Mouse (Mus musculus): ENCODE measurements around the gene Nrsn2.

DNA sequence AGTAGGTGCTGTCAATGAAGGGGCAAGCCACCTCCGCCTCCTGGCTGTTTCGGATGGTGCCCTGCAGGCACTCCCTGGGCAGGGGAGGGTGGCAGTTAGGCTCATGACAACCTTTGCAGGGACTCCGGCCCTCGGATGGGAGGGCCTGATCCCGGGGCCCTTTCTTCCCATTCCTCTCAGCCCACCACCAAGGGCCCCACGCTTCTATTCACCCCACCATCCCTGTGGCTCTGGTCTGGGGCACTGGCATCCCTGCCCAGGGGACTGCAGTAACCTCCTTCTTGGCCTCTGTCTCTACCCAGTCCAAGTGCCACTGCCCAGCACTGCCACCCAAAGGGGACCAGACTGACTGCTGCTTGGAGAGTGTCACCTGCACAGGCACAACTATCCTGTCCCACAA is 54.2 kb downstream of the Nrsn2 start:
- TF ChIP-seq EP300 (IDR thresholded peaks at IDR 0.05; ENCODE audit: low read depth) (no peak), CTCF (IDR thresholded peaks at IDR 0.05; ENCODE audit: low read depth) (no peak)

Measured in liver, postnatal 0 days (tissue).